Mouse (Mus musculus): ENCODE results near the gene Zfp13.

DNA sequence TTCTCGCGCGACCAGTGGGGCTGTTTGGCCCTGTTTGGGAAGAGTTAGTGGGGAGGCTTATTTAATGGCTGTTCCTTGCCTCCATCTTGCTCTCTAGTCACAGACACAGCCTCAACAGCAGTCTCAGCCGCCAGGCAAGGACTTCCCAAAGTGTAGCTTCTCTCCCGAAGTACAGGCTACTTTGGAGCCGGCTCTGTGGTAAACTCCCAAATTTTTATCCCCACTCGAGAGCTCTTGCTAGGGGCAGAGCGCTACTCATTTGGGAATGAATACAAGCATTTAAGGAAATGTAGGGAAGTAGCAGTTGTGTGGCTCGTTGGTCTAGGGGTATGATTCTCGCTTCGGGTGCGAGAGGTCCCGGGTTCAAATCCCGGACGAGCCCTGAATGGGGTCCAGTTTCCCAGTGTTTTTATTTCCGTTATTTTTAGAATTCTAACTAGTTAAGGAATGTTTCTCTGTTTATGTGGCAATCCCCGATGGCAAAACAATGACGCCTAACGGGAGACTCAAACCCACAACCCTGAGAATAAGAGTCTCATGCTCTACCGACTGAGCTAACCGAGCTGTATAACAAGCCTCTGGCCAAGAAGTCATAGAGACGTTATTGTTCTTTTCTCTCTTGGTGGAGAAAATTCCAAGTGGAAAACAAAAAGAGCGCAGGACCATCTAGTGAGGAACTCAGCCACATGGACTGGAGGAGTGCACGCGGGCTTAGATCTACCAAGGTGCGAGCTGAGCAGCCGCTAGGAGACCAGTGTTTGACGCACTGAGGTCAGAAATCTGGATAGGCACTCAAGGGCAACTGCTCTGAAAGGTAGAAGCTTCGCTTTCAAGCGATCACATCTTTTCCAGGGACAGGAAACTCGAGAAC is 58.4 kb downstream of the Zfp13 start:
- TF ChIP-seq CTCF (IDR thresholded peaks at IDR 0.05; ENCODE audit: borderline replicate concordance, control insufficient read depth, extremely low read depth, insufficient read depth, low read length, poor library complexity): no peak
- no peak for TF ChIP-seq POLR2A (IDR thresholded peaks at IDR 0.05; ENCODE audit: control insufficient read depth, extremely low read depth, insufficient read depth, low read length, poor library complexity)
